Mouse (Mus musculus): ENCODE measurements around the gene Zfp541. TPM values are rescaled to one million over a fixed set of nuclear protein-coding genes. Genes with fewer than 3 reads are reported as not detected.
A peak's percentile ranks its signal among the peaks of the same experiment; 100 is the strongest.

Gene Zfp541
- polyA plus RNA-seq, 1 experiment from 2014 or later: 0.06 TPM

DNA sequence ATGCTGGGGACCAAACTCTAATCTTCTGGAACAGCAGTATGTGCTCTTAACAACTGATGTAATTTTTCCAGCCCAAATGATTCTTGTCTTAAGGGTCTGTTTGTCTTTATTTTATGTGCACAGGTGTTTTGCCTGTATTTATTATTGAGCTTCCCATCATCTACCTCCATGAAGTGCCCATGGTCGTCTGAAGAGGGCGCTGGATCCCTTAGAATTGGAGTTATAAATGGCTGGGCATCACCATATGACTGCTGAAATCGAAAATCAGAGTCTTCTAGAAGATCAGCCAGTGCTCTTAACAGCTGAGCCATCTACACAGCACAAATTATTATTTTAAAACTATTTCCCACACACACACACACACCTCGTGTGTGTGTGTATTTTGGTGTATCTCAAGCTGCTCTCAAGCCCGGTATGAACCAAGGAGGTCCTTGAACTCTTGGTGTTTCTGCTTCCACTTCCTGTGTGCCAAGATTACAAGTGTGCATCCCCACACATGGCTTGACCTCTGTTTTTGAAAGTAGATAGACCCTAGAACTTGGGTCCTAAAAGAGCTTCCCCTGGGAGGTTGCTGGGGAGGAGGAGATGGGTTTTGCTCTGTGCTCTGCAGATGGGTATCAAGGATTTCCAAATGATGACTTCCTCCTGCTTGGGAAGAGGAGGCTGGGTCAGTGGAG is 5.0 kb upstream of the Zfp541 start:
- Histone ChIP-seq H3K27me3 (peaks cover 10% of the 10 kb centered on the region), H3K4me2 (no peak overlapping the region), H3K27ac (replicated peaks) (no peak overlapping the region), H3K4me1 (replicated peaks) (peaks cover 13% of the 10 kb centered on the region), H3K9me3 (no peaks in the 10 kb centered on the region), H3K4me3 (no peak overlapping the region), H3K9ac (no peak overlapping the region), H3K36me3 (no peaks in the 10 kb centered on the region)
- WGBS: 31% methylated on average over 5 of the region's 5 CpGs
- ATAC-seq (ENCODE audit: low FRiP score, low read depth): no peak

DNA sequence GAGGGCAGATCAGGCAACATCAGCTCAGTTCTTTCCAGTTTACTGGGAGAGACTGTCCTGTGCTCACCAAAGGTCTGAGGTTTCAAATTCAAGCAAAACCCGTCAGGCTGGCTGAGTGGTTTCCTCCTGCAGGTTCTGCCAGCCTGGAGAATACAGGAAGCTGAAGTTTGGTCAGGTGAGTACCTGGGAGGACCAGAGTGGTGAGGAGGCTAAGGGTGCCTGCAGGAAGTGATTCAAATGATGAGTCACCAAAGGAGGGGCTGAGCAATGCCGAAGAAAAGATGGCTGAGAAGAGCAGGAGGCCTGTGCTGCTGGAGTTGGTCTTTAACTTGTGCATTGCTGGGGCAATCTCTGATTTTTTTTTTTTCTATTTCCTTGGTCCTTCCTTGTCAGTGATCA is 4.5 kb upstream of the Zfp541 start:
- Histone ChIP-seq H3K27me3 (peaks cover 10% of the 10 kb centered on the region), H3K9me3 (no peaks in the 10 kb centered on the region), H3K27ac (replicated peaks) (no peak overlapping the region), H3K4me1 (replicated peaks) (peaks cover 8% of the 10 kb centered on the region), H3K36me3 (no peaks in the 10 kb centered on the region), H3K4me3 (no peak overlapping the region), H3K9ac (no peak overlapping the region), H3K4me2 (no peak overlapping the region)
- ATAC-seq (ENCODE audit: low FRiP score, low read depth): no peak
- 67% methylated on average over 2 of the region's 2 CpGs for WGBS

DNA sequence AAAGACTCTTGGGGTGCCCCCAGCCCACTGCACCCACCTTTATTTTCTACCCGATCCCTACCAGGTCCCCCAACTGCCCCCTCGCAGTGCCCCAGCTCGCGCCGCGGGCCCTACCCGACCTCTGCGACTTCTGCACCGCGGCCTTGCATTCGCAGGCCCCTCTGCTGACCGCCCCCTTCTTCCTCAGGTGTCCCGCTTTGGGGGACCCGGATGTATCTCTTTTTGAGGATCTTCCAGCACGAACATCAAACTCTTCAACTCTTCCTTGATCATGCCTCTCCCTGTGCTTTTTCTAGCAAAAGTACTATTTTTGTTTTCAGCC is 446 bp downstream of the Zfp541 start:
- H3K27ac ChIP-seq (replicated peaks): no peak overlapping the region
- no peaks in the 10 kb centered on the region for H3K9me3 ChIP-seq
- peak overlapping the region; percentile 24; the same call in 1 of the 2 replicates for H3K4me3 ChIP-seq
- no peaks in the 10 kb centered on the region for H3K4me1 ChIP-seq (replicated peaks)
- no peak overlapping the region for H3K9ac ChIP-seq
- no peaks in the 10 kb centered on the region for H3K36me3 ChIP-seq
- H3K4me2 ChIP-seq: peak overlapping the region; percentile 51
- no peak for ATAC-seq (ENCODE audit: low FRiP score, low read depth)
- peaks cover 10% of the 10 kb centered on the region for H3K27me3 ChIP-seq
- WGBS: 73% methylated on average over 15 of the region's 15 CpGs

DNA sequence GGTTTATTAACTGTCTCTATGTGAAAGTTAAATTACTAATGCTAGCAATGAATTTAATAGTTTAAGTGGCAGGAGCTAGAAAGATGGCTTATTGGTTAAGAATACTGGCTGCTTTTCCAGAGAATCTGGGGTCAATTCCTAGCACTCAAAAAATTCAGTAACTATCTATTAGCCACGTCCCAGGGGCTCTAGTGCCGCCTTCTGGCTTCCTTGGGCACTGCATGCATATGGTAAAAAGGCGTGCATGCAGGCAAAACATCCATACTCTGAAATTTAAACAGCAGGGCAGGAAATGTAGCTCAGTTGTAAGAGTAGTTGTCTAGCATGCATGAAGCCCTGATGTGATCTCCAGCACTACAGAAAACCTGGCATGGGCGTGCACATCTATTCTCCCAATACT is 1.9 kb downstream of the Zfp541 start:
- Histone ChIP-seq H3K4me2 (no peak overlapping the region), H3K27me3 (peaks cover 10% of the 10 kb centered on the region), H3K36me3 (no peaks in the 10 kb centered on the region), H3K9ac (no peak overlapping the region), H3K4me1 (replicated peaks) (no peaks in the 10 kb centered on the region), H3K27ac (replicated peaks) (no peak overlapping the region), H3K9me3 (no peaks in the 10 kb centered on the region), H3K4me3 (no peak overlapping the region)
- 35% methylated on average over 4 of the region's 4 CpGs for WGBS
- no peak for ATAC-seq (ENCODE audit: low FRiP score, low read depth)

DNA sequence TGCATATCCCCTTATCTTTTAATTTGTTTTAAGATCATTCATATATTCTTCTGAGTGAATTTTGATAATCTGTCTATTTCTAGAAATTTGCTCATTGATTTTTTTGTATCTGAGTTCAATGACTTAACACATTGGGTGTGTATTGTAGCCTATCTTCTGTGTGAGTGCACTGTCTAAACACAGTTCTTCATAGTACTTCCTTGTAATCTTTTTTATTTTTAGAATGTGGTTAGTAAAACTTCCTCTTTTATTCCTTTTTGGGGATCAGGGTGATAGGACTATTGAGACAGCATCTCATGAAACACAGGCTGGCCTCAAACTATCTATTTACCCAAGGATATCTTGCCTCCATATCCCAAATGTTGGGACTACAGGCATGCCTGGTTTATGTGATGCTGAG is 9.2 kb downstream of the Zfp541 start:
- Histone ChIP-seq H3K4me2 (no peak overlapping the region), H3K9ac (no peak overlapping the region), H3K27ac (replicated peaks) (no peak overlapping the region), H3K9me3 (no peaks in the 10 kb centered on the region), H3K4me3 (no peak overlapping the region), H3K4me1 (replicated peaks) (no peaks in the 10 kb centered on the region), H3K36me3 (no peaks in the 10 kb centered on the region), H3K27me3 (0 out of 2 replicates have a peak, but pooled peaks cover 3% of the 10 kb centered on the region)
- ATAC-seq (ENCODE audit: low FRiP score, low read depth): no peak

DNA sequence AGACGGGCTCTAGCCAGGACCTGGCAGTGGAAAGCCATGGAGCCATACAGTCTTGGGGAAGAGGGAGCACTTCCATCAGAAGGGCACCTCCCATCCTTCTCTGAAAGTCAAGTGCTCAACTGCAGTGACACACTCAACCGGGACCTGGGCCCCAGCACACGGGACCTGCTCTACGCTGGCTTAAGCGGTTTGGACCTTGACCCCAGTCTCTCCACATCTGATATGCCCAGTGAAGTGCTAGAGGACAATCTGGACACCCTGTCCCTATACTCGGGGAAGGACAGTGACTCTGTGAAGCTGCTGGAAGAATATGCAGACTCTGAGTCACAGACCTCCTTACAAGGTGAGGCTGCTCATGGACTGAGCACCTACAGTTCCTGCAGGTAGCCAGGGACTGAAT is 10.3 kb downstream of the Zfp541 start:
- H3K4me1 ChIP-seq (replicated peaks): no peaks in the 10 kb centered on the region
- H3K27ac ChIP-seq (replicated peaks): no peak overlapping the region
- WGBS: 85% methylated on average over 6 of the region's 6 CpGs
- 0 out of 2 replicates have a peak, but pooled peaks cover 5% of the 10 kb centered on the region for H3K27me3 ChIP-seq
- H3K36me3 ChIP-seq: no peaks in the 10 kb centered on the region
- no peak for ATAC-seq (ENCODE audit: low FRiP score, low read depth)
- H3K9me3 ChIP-seq: no peaks in the 10 kb centered on the region
- H3K4me2 ChIP-seq: no peak overlapping the region
- H3K4me3 ChIP-seq: no peak overlapping the region
- no peak overlapping the region for H3K9ac ChIP-seq

DNA sequence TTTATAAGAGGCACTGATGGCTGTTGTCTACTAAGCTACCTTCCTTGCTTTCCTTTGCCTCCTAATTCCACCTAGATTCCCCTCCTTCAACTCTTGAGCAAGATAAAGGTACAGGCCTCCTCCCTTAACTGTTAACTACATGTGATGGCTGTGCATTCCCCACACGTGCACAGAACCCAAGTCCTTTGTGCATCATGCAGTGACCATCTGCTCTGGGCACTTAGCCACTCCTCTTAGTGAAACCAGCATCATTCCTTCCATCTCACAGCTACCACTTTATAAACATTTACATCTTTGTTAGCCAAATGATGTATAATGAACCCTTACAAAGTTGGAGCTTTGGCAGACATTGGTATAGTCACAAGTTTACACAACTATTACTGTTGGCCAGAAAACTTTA is 18.3 kb downstream of the Zfp541 start:
- H3K9me3 ChIP-seq: no peaks in the 10 kb centered on the region
- no peaks in the 10 kb centered on the region for H3K4me1 ChIP-seq (replicated peaks)
- H3K4me3 ChIP-seq: no peak overlapping the region
- ATAC-seq (ENCODE audit: low FRiP score, low read depth): no peak
- 0 out of 2 replicates have a peak, but pooled peaks cover 2% of the 10 kb centered on the region for H3K27me3 ChIP-seq
- 56% methylated on average over 1 of the region's 1 CpGs for WGBS
- no peak overlapping the region for H3K9ac ChIP-seq
- no peak overlapping the region for H3K4me2 ChIP-seq
- H3K36me3 ChIP-seq: no peaks in the 10 kb centered on the region
- no peak overlapping the region for H3K27ac ChIP-seq (replicated peaks)

DNA sequence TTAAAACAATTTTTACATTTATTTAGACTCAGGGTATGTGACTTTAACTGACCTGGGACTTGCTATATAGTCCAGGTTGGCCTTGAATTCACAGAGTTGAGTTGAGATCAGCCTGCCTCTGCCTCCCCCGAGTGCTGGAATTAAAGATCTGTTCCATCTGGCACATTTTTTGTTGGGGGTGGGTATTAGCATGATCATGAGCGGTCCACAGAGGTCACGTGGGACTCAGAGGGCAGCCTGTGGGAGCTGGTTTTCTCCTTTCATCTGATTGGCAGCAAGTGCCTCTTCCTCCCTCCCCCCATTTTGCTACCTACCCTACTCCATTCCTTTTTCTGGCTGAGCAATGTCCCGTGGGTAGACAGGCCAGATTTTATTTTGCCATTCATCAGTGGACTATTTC is 19.0 kb downstream of the Zfp541 start:
- WGBS: 76% methylated on average over 4 of the region's 4 CpGs
- Histone ChIP-seq H3K9ac (no peak overlapping the region), H3K4me3 (no peak overlapping the region), H3K4me1 (replicated peaks) (no peaks in the 10 kb centered on the region), H3K27me3 (0 out of 2 replicates have a peak, but pooled peaks cover 2% of the 10 kb centered on the region), H3K27ac (replicated peaks) (no peak overlapping the region), H3K4me2 (no peak overlapping the region), H3K36me3 (no peaks in the 10 kb centered on the region), H3K9me3 (no peaks in the 10 kb centered on the region)
- no peak for ATAC-seq (ENCODE audit: low FRiP score, low read depth)

DNA sequence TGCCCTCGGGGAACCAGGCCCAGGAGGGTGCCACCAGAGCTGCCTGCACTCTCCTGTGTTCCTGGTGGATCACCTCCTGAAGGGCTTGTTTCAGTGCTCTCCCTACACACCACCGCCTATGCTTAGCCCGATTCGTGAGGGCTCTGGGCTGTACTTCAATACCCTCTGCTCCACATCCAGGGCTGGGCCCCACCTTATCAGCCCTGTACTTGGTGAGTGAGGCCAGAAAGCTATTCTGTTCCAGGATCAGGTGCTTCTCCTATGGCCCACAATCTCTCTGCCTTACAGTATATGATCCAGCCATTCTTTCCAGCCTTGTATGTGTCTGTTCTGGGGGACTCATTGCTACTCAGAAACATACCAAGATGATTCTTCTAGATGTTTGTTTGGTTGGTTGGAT is 21.7 kb downstream of the Zfp541 start:
- Histone ChIP-seq H3K27ac (replicated peaks) (no peak overlapping the region), H3K36me3 (no peaks in the 10 kb centered on the region), H3K9ac (no peak overlapping the region), H3K9me3 (no peaks in the 10 kb centered on the region), H3K27me3 (no peaks in the 10 kb centered on the region), H3K4me3 (no peak overlapping the region), H3K4me1 (replicated peaks) (no peaks in the 10 kb centered on the region), H3K4me2 (no peak overlapping the region)
- ATAC-seq (ENCODE audit: low FRiP score, low read depth): no peak
- 67% methylated on average over 4 of the region's 4 CpGs for WGBS

DNA sequence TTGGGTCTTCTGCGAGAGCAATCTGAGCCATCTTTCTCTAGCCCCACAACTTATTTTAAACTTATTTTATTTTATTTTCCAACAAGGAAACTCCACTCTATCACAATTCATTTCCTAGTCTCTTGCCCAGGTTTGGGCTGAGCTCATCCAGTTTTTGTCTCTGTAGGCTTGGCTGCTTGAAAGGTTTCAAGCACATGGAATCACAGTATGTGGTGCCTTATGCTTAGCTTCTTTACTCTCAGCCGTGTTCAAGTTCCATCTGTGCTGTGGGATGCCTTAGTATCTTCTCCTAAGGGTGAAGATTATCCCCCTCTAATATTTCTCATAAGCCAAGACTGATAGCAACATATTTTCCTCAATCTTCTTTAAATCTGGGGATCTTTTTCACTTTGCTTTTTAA is 26.0 kb downstream of the Zfp541 start:
- no peak for ATAC-seq (ENCODE audit: low FRiP score, low read depth)
- 82% methylated on average over 2 of the region's 2 CpGs for WGBS
- peaks cover 6% of the 10 kb centered on the region; the same call in 1 of the 2 replicates for H3K27me3 ChIP-seq

DNA sequence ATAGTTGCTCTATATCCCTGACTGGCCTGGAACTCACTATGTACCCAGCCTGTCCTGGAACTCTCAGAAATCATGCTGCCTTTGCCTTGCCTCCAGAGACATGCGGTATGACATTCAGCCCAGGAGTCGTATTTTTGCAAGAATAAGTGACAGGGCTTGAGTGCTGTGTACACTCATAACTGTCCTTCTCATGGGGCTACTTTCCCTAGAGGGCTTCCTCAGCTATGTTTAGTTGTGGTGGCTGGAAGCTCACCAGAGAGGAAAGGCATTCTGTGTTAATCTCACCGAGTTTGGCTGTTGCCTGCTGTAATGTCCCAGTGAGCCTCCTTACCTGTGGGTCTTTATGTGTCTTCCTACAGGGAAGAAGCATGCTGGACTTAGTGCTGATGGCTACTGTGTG is 33.0 kb downstream of the Zfp541 start:
- Histone ChIP-seq H3K27ac (replicated peaks) (no peak overlapping the region), H3K27me3 (peaks cover 6% of the 10 kb centered on the region; the same call in 1 of the 2 replicates), H3K9ac (no peak overlapping the region), H3K4me2 (no peak overlapping the region), H3K9me3 (no peaks in the 10 kb centered on the region), H3K36me3 (no peaks in the 10 kb centered on the region), H3K4me3 (no peak overlapping the region), H3K4me1 (replicated peaks) (peaks cover 11% of the 10 kb centered on the region)
- WGBS: 73% methylated on average over 3 of the region's 3 CpGs
- no peak for ATAC-seq (ENCODE audit: low FRiP score, low read depth)

More for the DNA sequence above, 26.0 kb downstream of the Zfp541 start:
- Histone ChIP-seq H3K4me1 (replicated peaks) (no peaks in the 10 kb centered on the region), H3K36me3 (no peaks in the 10 kb centered on the region), H3K9ac (no peak overlapping the region), H3K4me2 (no peak overlapping the region), H3K27ac (replicated peaks) (no peak overlapping the region), H3K4me3 (no peak overlapping the region), H3K9me3 (no peaks in the 10 kb centered on the region)

DNA sequence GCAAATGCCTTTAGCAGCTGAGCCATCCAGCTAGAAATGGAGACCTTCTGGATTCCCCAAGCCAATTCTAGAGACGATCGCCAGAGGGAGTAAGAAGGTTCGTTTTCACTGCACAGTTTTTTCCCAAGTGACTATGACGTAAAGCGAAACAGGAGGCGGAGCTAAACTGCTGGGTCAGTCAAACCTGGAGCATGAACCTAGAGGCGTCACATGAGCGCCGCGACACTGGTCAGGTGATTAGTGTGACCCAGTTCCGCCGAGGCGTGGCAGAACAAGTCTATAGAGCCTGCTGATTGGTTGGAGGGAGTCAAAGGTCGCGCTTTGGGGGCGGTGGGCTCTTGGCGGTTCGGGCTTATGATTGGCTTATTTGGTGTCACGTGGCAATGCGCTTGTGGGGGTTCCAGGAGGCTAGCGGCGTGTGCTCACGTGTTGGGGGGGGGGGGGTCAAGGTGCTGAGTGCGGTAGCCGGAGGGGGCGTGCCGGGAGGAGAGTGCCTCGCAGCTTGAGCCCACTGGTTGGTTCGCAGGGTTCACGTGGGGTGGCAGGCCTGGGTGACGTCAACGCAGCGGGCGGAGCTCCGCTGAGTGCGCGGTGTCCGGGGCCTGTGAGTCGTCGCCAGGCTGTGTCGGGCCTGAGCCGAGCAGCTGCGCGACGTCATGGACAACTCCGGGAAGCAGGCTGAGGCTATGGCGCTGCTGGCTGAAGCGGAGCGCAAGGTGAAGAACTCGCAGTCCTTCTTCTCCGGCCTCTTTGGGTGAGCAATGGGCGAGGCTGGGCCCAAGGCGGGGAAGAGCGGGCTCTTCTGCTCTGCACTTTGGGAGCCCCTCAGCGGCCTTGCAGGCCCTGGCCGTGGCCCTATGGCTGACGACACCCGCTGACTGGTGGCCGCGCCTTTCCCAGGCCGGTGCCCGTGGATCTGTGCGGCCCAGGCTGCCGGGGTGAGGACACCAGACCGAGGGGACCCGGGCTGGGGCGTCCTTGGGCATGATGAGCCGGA is 36.7 kb downstream of the Zfp541 start, which contains the start of gene Napa:
TSS of gene Napa (plus strand) at position 438 of the 997 bp plus-strand sequence.
- under 1% methylated on average over 60 of the region's 68 CpGs for WGBS
- no peaks in the 10 kb centered on the region for H3K27me3 ChIP-seq
- no peaks in the 10 kb centered on the region for H3K36me3 ChIP-seq
- H3K4me2 ChIP-seq: peak within 1 kb of the TSS; percentile 72
- peaks cover 46% of the 10 kb centered on the region for H3K4me1 ChIP-seq (replicated peaks)
- peak; percentile 98 for ATAC-seq (ENCODE audit: low FRiP score, low read depth)
- peak within 1 kb of the TSS; percentile 90 for H3K4me3 ChIP-seq
- peak within 1 kb of the TSS; percentile 93 for H3K9ac ChIP-seq
- peak within 1 kb of the TSS; percentile 88 for H3K27ac ChIP-seq (replicated peaks)
- H3K9me3 ChIP-seq: no peaks in the 10 kb centered on the region

Data from hindbrain, embryonic 15.5 days (tissue).